Mouse (Mus musculus): ENCODE results near the gene Tenm2. TPM values are rescaled to one million over a fixed set of nuclear protein-coding genes. Genes with fewer than 3 reads are reported as not detected.

The Tenm2 gene
- polyA plus RNA-seq, 1 experiment: 0.61 TPM

DNA sequence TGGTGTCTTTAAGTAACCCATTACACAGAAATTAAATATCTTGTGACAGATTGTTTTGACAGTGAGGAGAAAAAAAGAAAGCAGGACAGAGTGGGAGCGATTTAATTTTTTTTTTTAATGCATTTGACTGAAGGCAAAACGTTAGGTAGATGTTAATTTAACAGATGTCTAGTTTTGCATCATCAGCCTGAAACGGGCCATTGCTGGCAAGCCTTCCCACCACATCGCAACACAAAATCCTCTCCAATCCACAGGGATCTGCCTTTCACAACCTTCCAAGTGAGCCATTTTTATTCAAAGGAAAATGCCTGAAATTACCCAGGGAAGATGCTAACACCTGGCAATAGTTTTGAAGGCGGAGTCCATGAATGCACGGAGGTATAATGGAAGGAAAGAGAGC, 535.6 kb downstream of the Tenm2 start:
- DNase-seq: no peak
- H3K27ac ChIP-seq (ENCODE audit: insufficient read depth, low read depth, low read length): no peak overlapping the region
- TF ChIP-seq CTCF (conservative IDR thresholded peaks at IDR 0.05; ENCODE audit: insufficient read depth, insufficient read length, low read depth, low read length): no peak
- WGBS: 85% methylated on average over 6 of the region's 6 CpGs
- H3K4me1 ChIP-seq (ENCODE audit: control insufficient read depth, insufficient read depth, low read length): no peaks in the 10 kb centered on the region
- no peaks in the 10 kb centered on the region for H3K36me3 ChIP-seq (ENCODE audit: control insufficient read depth, insufficient read depth, low read length)
- no peaks in the 10 kb centered on the region for H3K27me3 ChIP-seq (replicated peaks; ENCODE audit: control insufficient read depth, insufficient read depth, low read length)
- H3K4me3 ChIP-seq (ENCODE audit: insufficient read depth, low read depth, low read length): no peak overlapping the region

DNA sequence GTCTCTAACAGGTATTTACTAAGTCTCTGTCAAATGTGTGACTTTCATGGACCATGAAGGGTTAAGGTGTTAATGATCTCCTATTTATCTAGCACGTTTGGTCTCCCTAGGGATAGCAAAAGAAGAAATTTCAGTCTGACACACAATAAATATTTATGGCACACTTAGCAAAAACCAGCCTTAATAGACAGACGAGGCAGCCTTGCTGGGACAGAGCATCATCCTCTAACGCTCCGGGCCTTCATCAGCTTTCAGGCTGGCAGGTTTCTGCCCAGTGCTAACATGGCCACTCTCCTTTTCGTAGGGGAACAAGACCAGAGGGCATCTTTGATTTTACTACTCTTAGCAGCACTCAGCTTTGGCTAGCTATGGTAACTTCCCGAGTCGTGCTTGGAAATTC, 537.5 kb downstream of the Tenm2 start:
- H3K4me1 ChIP-seq (ENCODE audit: control insufficient read depth, insufficient read depth, low read length): no peaks in the 10 kb centered on the region
- TF ChIP-seq CTCF (conservative IDR thresholded peaks at IDR 0.05; ENCODE audit: insufficient read depth, insufficient read length, low read depth, low read length) (no peak), POLR2A (IDR thresholded peaks at IDR 0.05; ENCODE audit: low read depth, low read length) (no peak)
- 70% methylated on average over 7 of the region's 7 CpGs for WGBS

DNA sequence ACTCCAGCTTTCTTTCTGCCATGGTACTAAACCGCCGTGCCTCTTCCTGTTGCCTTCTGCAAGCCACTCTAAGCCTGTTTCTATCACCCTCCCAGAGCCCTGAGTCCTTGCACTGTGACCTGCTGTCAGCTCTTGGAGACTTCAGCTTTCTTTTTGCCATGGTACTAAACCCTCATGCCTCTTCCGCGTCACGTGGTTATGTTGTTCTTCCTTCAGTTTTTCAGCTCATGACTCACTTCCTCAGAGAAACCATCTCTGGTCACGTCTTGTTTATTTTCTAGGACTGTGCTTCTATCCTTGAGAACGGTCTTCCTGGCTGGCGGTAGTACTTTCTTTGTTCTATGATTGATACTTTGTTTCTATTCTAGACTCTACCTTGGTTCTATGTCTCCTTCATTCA, 537.9 kb downstream of the Tenm2 start:
- WGBS: 72% methylated on average over 8 of the region's 8 CpGs
- no peak overlapping the region for H3K27ac ChIP-seq (ENCODE audit: insufficient read depth, low read depth, low read length)
- no peak for DNase-seq
- TF ChIP-seq CTCF (conservative IDR thresholded peaks at IDR 0.05; ENCODE audit: insufficient read depth, insufficient read length, low read depth, low read length) (no peak), POLR2A (IDR thresholded peaks at IDR 0.05; ENCODE audit: low read depth, low read length) (no peak)
- H3K36me3 ChIP-seq (ENCODE audit: control insufficient read depth, insufficient read depth, low read length): no peaks in the 10 kb centered on the region
- no peaks in the 10 kb centered on the region for H3K4me1 ChIP-seq (ENCODE audit: control insufficient read depth, insufficient read depth, low read length)
- no peak overlapping the region for H3K4me3 ChIP-seq (ENCODE audit: insufficient read depth, low read depth, low read length)
- H3K27me3 ChIP-seq (replicated peaks; ENCODE audit: control insufficient read depth, insufficient read depth, low read length): no peaks in the 10 kb centered on the region

More for the DNA sequence above, 537.5 kb downstream of the Tenm2 start:
- no peaks in the 10 kb centered on the region for H3K36me3 ChIP-seq (ENCODE audit: control insufficient read depth, insufficient read depth, low read length)
- DNase-seq: no peak
- H3K27ac ChIP-seq (ENCODE audit: insufficient read depth, low read depth, low read length): no peak overlapping the region
- no peak overlapping the region for H3K4me3 ChIP-seq (ENCODE audit: insufficient read depth, low read depth, low read length)
- no peaks in the 10 kb centered on the region for H3K27me3 ChIP-seq (replicated peaks; ENCODE audit: control insufficient read depth, insufficient read depth, low read length)

DNA sequence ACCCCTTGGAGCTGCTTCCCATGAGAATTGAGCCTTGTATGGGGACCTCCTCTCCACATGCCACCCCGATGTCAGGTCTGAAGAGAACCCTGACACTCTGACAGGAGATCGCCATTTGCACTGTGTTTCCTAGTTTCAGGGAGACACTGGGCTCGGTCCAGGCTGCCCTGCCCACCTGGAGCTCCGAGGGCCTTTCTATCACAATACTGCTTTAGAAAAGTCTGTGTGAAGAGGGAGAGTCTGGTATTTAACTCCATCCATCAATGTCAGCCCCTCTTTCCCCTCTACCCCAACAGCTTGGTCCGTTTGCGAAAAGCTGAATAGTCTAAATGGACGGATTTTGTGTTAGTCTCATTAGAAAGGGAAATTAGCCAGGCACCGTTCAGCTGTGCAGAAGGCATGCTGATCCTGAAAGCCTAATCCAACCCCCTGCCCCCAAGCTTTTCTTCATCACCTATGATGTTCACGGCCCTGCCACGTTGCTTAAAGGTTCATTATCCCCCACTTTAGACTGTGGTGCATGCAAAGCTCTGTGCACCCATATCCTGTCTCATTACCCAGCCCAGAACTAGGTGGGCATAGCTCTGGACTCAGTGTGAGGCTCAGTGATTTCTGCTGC, 538.6 kb downstream of the Tenm2 start:
- no peaks in the 10 kb centered on the region for H3K36me3 ChIP-seq (ENCODE audit: control insufficient read depth, insufficient read depth, low read length)
- TF ChIP-seq CTCF (conservative IDR thresholded peaks at IDR 0.05; ENCODE audit: insufficient read depth, insufficient read length, low read depth, low read length) (no peak), POLR2A (IDR thresholded peaks at IDR 0.05; ENCODE audit: low read depth, low read length) (no peak)
- no peak for DNase-seq
- WGBS: 58% methylated on average over 10 of the region's 10 CpGs
- no peak overlapping the region for H3K4me3 ChIP-seq (ENCODE audit: insufficient read depth, low read depth, low read length)
- H3K27me3 ChIP-seq (replicated peaks; ENCODE audit: control insufficient read depth, insufficient read depth, low read length): no peaks in the 10 kb centered on the region
- no peak overlapping the region for H3K27ac ChIP-seq (ENCODE audit: insufficient read depth, low read depth, low read length)
- H3K4me1 ChIP-seq (ENCODE audit: control insufficient read depth, insufficient read depth, low read length): no peaks in the 10 kb centered on the region

DNA sequence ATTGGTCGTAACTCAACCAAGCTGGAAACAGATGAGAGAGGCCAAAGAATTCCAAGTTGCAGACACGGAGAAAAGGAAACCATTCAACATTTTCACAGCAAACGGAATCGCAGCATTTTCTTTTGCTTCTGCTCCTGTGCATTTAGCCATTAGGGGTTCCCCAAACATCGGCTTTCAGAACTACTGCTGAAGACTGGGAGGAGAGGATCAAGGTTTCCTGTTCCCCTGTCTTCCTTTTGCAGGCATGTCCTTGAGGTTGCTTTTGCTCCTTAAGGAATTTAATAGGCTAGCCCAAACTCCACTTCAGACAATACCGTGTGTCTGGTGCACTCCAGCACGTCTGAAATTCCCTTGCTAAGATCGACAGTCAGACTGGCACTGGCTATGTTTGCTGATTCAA, 541.0 kb downstream of the Tenm2 start:
- H3K27me3 ChIP-seq (replicated peaks; ENCODE audit: control insufficient read depth, insufficient read depth, low read length): no peaks in the 10 kb centered on the region
- no peak overlapping the region for H3K4me3 ChIP-seq (ENCODE audit: insufficient read depth, low read depth, low read length)
- WGBS: 56% methylated on average over 8 of the region's 8 CpGs
- H3K27ac ChIP-seq (ENCODE audit: insufficient read depth, low read depth, low read length): no peak overlapping the region
- no peaks in the 10 kb centered on the region for H3K36me3 ChIP-seq (ENCODE audit: control insufficient read depth, insufficient read depth, low read length)
- no peaks in the 10 kb centered on the region for H3K4me1 ChIP-seq (ENCODE audit: control insufficient read depth, insufficient read depth, low read length)
- DNase-seq: no peak
- TF ChIP-seq POLR2A (IDR thresholded peaks at IDR 0.05; ENCODE audit: low read depth, low read length) (no peak), CTCF (conservative IDR thresholded peaks at IDR 0.05; ENCODE audit: insufficient read depth, insufficient read length, low read depth, low read length) (no peak)

DNA sequence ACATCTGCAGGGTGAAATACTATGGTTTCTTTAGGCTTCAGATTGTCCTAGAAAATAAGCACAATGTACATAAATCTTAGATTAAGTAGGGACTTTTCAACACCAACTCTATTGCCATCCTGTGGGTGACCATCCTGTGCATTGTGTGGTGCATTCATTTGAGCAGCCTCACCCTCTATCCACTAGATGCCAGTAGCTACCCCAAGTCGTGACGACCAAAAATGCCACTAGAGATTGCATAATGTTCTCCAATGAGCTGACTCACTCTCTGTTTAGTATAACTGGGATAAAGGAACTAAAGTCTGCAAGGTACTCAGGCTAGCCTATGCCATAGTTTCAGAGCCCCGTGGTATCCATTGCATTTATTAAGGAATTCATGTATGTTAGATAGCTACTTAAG, 543.1 kb downstream of the Tenm2 start:
- Histone ChIP-seq H3K27ac (ENCODE audit: insufficient read depth, low read depth, low read length) (no peak overlapping the region), H3K27me3 (replicated peaks; ENCODE audit: control insufficient read depth, insufficient read depth, low read length) (no peaks in the 10 kb centered on the region), H3K4me1 (ENCODE audit: control insufficient read depth, insufficient read depth, low read length) (no peaks in the 10 kb centered on the region), H3K4me3 (ENCODE audit: insufficient read depth, low read depth, low read length) (no peak overlapping the region), H3K36me3 (ENCODE audit: control insufficient read depth, insufficient read depth, low read length) (no peaks in the 10 kb centered on the region)
- no peak for DNase-seq
- TF ChIP-seq POLR2A (IDR thresholded peaks at IDR 0.05; ENCODE audit: low read depth, low read length): no peak
- WGBS: 59% methylated on average over 3 of the region's 3 CpGs

DNA sequence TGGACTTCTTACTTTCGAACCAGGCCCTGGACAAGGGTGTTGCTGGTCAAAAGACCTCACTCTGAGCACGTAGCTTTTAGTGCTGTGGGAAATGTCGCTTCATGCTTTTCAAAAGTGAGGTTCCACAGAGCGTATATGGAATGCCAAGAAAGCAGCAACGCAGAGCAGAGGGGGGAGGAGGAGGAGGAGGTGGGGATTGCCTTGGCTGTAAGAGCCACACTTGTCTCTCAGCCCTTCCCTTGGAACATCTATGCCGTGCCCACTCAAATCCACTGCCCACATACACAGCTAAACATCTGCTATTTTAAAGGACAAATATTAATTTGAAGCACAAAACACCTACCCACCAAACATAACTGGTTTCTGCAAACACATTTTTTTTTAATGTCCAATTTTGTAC, 544.9 kb downstream of the Tenm2 start:
- no peak for DNase-seq
- Histone ChIP-seq H3K27ac (ENCODE audit: insufficient read depth, low read depth, low read length) (no peak overlapping the region), H3K4me1 (ENCODE audit: control insufficient read depth, insufficient read depth, low read length) (no peaks in the 10 kb centered on the region), H3K36me3 (ENCODE audit: control insufficient read depth, insufficient read depth, low read length) (no peaks in the 10 kb centered on the region), H3K4me3 (ENCODE audit: insufficient read depth, low read depth, low read length) (no peak overlapping the region), H3K27me3 (replicated peaks; ENCODE audit: control insufficient read depth, insufficient read depth, low read length) (no peaks in the 10 kb centered on the region)
- WGBS: 72% methylated on average over 6 of the region's 6 CpGs
- TF ChIP-seq CTCF (conservative IDR thresholded peaks at IDR 0.05; ENCODE audit: insufficient read depth, insufficient read length, low read depth, low read length) (no peak), POLR2A (IDR thresholded peaks at IDR 0.05; ENCODE audit: low read depth, low read length) (no peak)

DNA sequence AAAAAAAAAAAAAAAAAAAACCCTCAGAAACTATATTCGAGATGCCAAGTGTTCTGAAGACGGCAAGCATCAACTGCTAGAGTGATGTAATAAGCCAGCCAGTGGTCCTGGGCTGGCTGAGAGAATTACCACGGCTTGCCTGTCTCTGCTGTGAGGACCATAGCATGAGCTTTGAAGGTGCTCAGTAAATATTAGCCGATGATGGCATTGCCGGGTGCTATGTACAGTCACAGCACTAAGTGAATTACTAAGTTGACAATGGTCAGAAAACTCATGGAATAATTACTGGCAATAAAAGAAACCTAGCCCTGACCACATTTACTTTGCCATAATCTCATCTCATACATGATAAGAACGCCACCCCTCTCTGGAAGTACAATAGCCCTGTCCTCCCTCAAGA, 549.5 kb downstream of the Tenm2 start:
- 78% methylated on average over 6 of the region's 6 CpGs for WGBS

More for the DNA sequence above, 549.5 kb downstream of the Tenm2 start:
- H3K27me3 ChIP-seq (replicated peaks; ENCODE audit: control insufficient read depth, insufficient read depth, low read length): no peaks in the 10 kb centered on the region
- no peaks in the 10 kb centered on the region for H3K4me1 ChIP-seq (ENCODE audit: control insufficient read depth, insufficient read depth, low read length)
- H3K36me3 ChIP-seq (ENCODE audit: control insufficient read depth, insufficient read depth, low read length): no peaks in the 10 kb centered on the region
- no peak overlapping the region for H3K4me3 ChIP-seq (ENCODE audit: insufficient read depth, low read depth, low read length)
- no peak for TF ChIP-seq CTCF (conservative IDR thresholded peaks at IDR 0.05; ENCODE audit: insufficient read depth, insufficient read length, low read depth, low read length)
- TF ChIP-seq POLR2A (IDR thresholded peaks at IDR 0.05; ENCODE audit: low read depth, low read length): no peak
- no peak for DNase-seq
- no peak overlapping the region for H3K27ac ChIP-seq (ENCODE audit: insufficient read depth, low read depth, low read length)

Data from kidney, adult 2 months (tissue).